Mouse (Mus musculus) WW6 (cell line): ENCODE results near the gene Pcx.
"Not testable (repeated sequence)": the region's sequence is repeated elsewhere in the genome, so short reads cannot be mapped to it uniquely, and the experiment has no call there.

Source experiments
- DNase-seq: peaks from one replicate; pipeline ENCODE4 v3.0.0-alpha.2; 2013; ENCODE audit warnings: low read depth, low spot score

Pcx gene

GRCm38 (mm10) chr19:4586783-4587182 lies 76.5 kb downstream of the Pcx start:
- not testable (repeated sequence) for DNase-seq

- DNase-seq, result no peak
Observed at GRCm38 (mm10) chr19:4587426-4587825, 77.2 kb downstream of the Pcx start.

GRCm38 (mm10) chr19:4588430-4588829 lies 78.2 kb downstream of the Pcx start:
- no peak for DNase-seq

GRCm38 (mm10) chr19:4589081-4589480 lies 78.8 kb downstream of the Pcx start:
- DNase-seq, result no peak

GRCm38 (mm10) chr19:4590025-4590424 lies 79.8 kb downstream of the Pcx start:
- no peak for DNase-seq

GRCm38 (mm10) chr19:4593792-4594522 lies 83.7 kb downstream of the Pcx start:
- DNase-seq, result no peak

GRCm38 (mm10) chr19:4596071-4596470 lies 85.8 kb downstream of the Pcx start:
- DNase-seq, result no peak

- no peak for DNase-seq
Observed at GRCm38 (mm10) chr19:4602459-4602858, 92.2 kb downstream of the Pcx start.

GRCm38 (mm10) chr19:4603801-4604723 lies 93.8 kb downstream of the Pcx start:
- peak; percentile 75 for DNase-seq

GRCm38 (mm10) chr19:4605654-4606053 lies 95.4 kb downstream of the Pcx start:
- DNase-seq, result no peak

GRCm38 (mm10) chr19:4607406-4607805 lies 97.1 kb downstream of the Pcx start:
- no peak for DNase-seq

GRCm38 (mm10) chr19:4608511-4608910 lies 98.2 kb downstream of the Pcx start:
- DNase-seq, result no peak

- no peak for DNase-seq
Observed at GRCm38 (mm10) chr19:4610109-4610508, 99.8 kb downstream of the Pcx start.

- no peak for DNase-seq
Observed at GRCm38 (mm10) chr19:4612181-4612961, 102.1 kb downstream of the Pcx start.

- DNase-seq, result no peak
Observed at GRCm38 (mm10) chr19:4613464-4614304, 103.4 kb downstream of the Pcx start.

- DNase-seq, result no peak
Observed at GRCm38 (mm10) chr19:4614305-4615150, 104.3 kb downstream of the Pcx start.

- peak; percentile 76 for DNase-seq
Observed at GRCm38 (mm10) chr19:4615151-4616093, 105.2 kb downstream of the Pcx start, which contains the start of gene Lrfn4. Gene Lrfn4 (minus strand): TSS chr19:4615667.

- DNase-seq, result no peak
Observed at GRCm38 (mm10) chr19:4616546-4616945, 106.3 kb downstream of the Pcx start.

GRCm38 (mm10) chr19:4618183-4618582 lies 107.9 kb downstream of the Pcx start:
- DNase-seq, result no peak
